Mouse (Mus musculus): ENCODE data around the gene Ccl17.

Gene Ccl17

GRCm38 (mm10) chr8:94789256-94789955, 20.8 kb upstream of the Ccl17 start:
- DNase-seq: peak in 1 of 2 experiments; percentile 57

GRCm38 (mm10) chr8:94794368-94794767, 15.9 kb upstream of the Ccl17 start:
- no peak for DNase-seq

GRCm38 (mm10) chr8:94794782-94795181, 15.5 kb upstream of the Ccl17 start:
- no peak for DNase-seq

DNA sequence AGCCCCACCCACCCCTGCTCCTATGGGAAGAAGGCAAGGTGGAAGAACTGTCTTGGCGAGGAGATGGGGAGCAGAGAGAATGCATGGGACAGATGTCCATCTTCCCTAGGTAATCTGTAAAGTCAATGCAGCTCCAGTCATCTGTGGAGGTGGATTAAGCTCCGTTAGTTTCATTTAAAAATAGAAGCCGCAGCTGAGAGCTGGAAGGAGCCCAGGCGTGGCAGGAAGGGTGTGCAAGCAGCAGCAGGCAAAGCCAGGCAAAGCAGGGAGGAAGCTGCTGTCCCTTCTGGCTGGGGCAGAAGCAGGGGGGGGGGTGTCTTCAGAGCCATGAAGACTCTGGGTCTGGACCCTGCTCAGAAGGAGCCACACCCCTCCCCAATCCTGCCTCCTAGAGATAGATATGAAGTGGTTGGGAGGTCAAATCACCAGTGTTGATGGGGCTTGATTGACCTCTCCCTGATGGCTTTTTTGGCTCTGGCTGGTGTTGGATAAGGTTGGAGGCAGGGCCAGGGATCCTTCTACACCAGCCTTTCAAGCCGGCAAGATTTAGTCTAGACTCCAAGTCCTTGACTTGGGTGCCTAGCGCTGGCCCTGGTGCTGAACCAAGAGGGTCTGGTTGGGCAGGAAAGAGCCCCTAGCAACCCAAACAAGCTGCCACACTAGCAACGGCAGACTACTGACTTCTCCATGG, 9.8 kb upstream of the Ccl17 start:
- no peak for DNase-seq

- DNase-seq: peak in 1 of 2 experiments; percentile 76
Observed at GRCm38 (mm10) chr8:94801293-94802095, 8.8 kb upstream of the Ccl17 start.

DNA sequence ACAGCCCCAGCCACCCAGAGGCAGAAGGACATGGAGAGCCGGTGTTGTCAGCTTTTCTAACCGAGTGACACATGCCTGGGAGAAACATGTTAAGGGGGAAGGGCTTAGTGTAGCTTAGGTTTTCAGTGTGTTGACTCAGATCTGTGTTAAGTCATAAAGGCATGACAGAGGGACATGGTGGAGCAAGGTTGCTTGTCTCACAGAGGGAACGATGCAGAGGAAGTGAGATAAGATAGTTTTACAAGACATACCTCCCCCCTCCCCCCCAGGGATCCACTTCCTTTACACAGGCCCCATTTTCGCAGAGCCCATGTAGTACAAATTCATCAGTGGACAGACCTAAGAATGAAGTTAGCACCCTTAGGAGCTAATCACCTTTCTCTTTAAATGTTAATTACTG, 7.9 kb upstream of the Ccl17 start:
- DNase-seq: no peak

- no peak for DNase-seq
Observed at GRCm38 (mm10) chr8:94803551-94803950, 6.7 kb upstream of the Ccl17 start.

GRCm38 (mm10) chr8:94804546-94805340, 5.5 kb upstream of the Ccl17 start:
- no peak for DNase-seq

- DNase-seq: no peak
Observed at GRCm38 (mm10) chr8:94805811-94806210, 4.4 kb upstream of the Ccl17 start.

GRCm38 (mm10) chr8:94807506-94807905, 2.7 kb upstream of the Ccl17 start:
- DNase-seq: no peak

DNA sequence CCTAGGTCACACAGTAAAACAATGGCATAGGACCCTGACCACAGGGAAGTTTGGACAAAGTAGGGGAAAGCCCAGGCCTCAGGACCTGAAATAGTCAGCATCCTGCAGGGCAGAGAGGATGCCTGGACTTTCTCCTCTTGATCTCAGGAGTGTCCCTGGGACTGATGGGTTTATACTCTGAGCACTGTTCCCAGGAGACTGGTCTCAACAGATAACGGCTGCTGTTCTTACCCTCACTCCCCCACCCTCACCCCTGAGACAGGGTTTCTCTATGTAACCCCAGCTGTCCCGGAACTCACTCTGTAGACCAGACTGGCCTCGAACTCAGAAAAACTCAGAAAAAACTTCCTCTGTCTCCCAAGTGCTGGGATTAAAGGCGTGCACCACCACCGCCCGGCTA, 1.9 kb upstream of the Ccl17 start:
- DNase-seq: no peak

DNA sequence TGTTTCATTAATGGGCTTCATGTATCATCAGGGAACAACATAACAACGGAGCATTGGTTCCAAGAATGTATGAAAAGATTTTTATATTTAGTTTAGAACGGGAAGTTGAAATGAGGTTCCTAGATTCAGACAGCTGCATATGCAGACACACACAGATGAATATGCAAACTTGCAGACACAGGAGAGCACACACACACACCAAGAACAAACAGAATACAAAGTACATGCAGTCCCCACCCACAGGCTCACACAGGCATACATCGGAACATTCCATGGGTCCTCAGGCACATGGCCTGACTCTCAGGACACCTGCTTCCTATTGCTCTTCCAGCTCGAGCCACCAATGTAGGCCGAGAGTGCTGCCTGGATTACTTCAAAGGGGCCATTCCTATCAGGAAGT, 602 bp downstream of the Ccl17 start:
- no peak for DNase-seq

- DNase-seq: no peak
Observed at GRCm38 (mm10) chr8:94811654-94812053, 1.4 kb downstream of the Ccl17 start.

DNA sequence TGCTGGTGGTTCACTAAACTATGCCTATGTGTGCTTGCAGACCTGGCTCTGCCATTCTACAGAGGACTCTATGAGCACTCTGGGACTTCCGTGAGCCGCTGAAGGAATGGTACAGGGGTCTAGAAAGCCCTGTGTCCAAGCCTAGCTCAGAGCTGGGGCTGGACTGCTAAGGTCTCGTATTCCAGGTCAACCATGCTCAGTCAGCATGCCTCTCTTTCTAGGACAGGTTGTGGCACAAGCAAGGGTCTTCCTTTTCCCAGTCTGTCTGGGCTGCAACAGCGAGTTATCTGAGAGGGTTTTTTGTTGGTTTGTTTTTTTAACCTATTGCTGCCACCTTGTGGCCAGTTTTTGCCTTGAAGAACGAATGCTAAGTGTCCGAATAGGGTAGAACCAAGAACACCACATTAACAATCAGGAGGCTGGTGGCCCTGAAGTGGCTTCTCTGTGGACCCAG, 2.4 kb downstream of the Ccl17 start:
- peak; percentile 81 to 94 for DNase-seq

- no peak for DNase-seq
Observed at GRCm38 (mm10) chr8:94814556-94814955, 4.3 kb downstream of the Ccl17 start.

DNA sequence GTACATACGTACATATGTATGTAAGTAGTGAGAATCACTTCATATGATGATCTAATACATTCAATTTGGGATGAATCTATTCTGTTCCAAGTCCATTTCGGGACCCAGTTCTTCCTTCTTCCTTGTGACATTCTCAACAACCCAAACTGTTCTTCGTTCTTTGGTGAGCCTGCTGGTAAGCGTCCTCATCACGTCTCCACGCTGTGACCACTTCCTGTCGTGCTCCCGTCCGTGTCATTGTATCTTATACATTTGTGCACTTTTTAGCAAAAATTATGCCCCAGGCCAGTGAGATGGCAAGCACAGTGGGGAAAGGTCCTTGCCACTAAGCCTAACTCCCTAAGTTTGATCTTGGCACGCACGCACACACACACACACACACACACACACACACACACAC, 7.7 kb downstream of the Ccl17 start:
- DNase-seq: no peak

DNA sequence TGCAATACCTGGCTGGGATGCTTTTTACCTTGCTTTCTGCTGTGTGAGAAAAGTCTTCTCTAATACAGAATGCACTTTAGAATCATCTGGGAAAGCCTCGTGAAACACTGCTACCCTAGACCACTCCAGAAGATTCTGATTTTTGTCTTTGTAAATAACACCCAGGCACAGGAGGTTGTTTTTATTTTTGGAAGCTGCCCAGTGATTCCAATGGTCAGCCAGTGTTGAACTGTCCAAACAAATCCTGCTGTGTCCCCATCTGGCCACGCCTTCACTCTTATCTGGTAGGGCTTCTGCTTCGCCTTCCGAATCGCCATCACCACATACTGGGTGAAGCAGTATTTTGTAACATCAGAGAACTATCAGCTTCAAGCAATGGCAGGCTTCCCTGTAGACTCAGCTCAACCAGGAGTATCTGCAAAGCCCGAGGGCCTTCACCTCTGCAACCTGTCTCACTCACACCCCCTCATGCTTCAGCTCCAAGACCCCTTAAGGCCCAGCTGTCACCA, 9.5 kb downstream of the Ccl17 start:
- DNase-seq: no peak

DNA sequence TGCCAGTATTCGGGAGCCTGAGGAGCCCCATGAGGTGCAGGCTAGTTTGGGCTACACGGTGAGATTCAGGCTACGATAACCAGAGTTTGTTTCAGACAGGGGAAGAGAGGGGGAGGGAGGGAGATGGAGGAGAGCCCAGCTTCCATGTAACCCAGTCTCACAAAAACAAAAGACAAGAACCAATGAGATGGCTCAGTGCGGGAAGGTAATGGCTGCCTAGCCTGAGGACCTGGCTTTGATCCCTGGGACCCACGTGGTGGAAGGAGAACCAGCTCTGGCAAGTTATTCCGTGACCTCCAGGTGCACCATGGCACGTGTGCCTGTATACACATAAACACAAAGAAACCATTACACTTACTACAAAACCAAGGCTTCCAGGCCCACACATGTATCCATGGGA, 10.3 kb downstream of the Ccl17 start:
- DNase-seq: peak; percentile 64 to 75

- no peak for DNase-seq
Observed at GRCm38 (mm10) chr8:94821381-94821780, 11.1 kb downstream of the Ccl17 start.

- peak; percentile 56 to 72 for DNase-seq
Observed at GRCm38 (mm10) chr8:94822637-94823560, 12.6 kb downstream of the Ccl17 start.

GRCm38 (mm10) chr8:94825170-94825569, 14.9 kb downstream of the Ccl17 start:
- DNase-seq: no peak

Data from kidney, adult 8-10 months (tissue).